Mouse (Mus musculus): ENCODE data around the gene Pdgfb. TPM values are rescaled to one million over a fixed set of nuclear protein-coding genes. Genes with fewer than 3 reads are reported as not detected.

The Pdgfb gene
- polyA plus RNA-seq (2014; fragmentation: Illumina TruSeq; extraction: RNeasy Lipid Tissue Mini Kit (QIAGEN cat#74804); ENCODE audit: low read depth, low replicate concordance): 32.2 TPM

DNA sequence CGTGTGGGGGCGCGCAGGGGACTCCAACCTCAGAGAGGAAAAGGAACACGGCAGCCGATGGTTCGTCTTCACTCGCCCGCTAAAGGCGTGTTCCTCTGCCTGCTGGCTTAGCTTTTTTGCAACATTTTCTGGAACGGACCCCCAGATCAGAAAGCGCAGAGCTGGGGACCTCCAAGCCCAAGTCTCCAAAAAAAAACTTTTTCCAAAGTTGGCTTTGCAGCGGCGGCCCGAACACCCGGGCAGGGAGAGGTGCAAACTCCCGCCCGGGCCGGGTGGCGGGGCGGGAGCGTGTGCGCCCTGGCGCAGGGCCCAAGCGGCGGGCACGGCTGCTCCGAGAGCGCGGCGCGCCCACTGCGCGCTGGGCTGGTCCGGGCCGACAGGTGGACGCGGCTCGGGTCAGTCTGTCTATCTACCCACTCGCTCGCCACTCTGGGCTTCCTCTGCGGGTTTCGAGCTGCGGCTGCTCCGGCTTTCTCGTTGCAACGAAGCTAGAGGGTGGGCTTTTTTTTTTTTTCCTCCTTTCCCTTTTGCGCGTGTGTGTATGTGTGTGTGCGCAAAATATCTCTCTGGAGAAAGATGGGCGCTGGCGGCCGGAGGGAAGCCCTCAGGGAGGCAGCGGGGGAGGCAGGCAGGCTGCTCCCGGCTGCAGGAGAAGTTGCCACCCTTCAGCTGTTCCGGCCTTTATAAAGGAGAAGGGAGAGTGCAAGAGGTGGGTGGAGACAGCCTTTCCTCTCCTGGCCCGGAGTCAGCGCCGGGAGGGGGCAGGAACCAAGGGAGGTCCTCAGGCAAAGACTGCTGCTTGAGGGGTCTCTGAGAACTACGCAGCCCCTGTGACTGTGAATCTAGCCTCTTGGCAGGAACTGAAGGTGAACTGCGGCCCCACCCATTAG lies at the start of gene Pdgfb:
Gene Pdgfb (minus strand): TSS at position 657 of the 890 bp plus-strand sequence.

DNA sequence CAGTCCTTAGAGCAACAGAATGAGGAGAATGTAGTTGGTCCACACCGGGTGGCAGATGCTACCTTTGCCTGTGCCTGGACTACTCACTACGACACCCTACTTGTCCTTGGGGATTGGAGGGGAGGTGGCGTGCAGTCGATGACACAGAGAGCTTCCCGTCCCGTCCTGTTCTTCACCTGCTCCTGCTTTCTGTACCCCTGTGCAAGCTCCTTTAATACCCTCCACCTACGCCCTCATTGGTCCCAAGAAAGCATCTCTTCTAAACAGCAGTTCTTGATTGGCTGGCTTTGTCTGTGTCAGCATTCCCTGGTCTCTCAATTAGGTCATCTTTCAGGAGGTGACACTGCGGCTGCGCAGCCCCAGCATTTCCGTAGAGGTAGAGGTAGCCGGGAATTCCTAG lies 43.8 kb downstream of the Pdgfb start, which contains the start of gene Cbx7:
Gene Cbx7 (minus strand): TSS at position 180 of the 400 bp plus-strand sequence.

Other genes starting within 250 kb of the Pdgfb start
- 29.7 TPM for gene Dnal4, start 237.1 kb downstream of the Pdgfb start, polyA plus RNA-seq (2014; fragmentation: Illumina TruSeq; extraction: RNeasy Lipid Tissue Mini Kit (QIAGEN cat#74804); ENCODE audit: low read depth, low replicate concordance)
- gene Nptxr, start 210.2 kb downstream of the Pdgfb start, polyA plus RNA-seq (2014; fragmentation: Illumina TruSeq; extraction: RNeasy Lipid Tissue Mini Kit (QIAGEN cat#74804); ENCODE audit: low read depth, low replicate concordance): 1.7 TPM
- gene Npcd, start 180.7 kb downstream of the Pdgfb start, polyA plus RNA-seq (2014; fragmentation: Illumina TruSeq; extraction: RNeasy Lipid Tissue Mini Kit (QIAGEN cat#74804); ENCODE audit: low read depth, low replicate concordance): not detected
- gene Cbx6, start 180.3 kb downstream of the Pdgfb start, polyA plus RNA-seq (2014; fragmentation: Illumina TruSeq; extraction: RNeasy Lipid Tissue Mini Kit (QIAGEN cat#74804); ENCODE audit: low read depth, low replicate concordance): 16.9 TPM
- gene Apobec3, start 123.3 kb downstream of the Pdgfb start, polyA plus RNA-seq (2014; fragmentation: Illumina TruSeq; extraction: RNeasy Lipid Tissue Mini Kit (QIAGEN cat#74804); ENCODE audit: low read depth, low replicate concordance): 7.9 TPM
- 30.0 TPM for gene Cbx7, start 43.9 kb downstream of the Pdgfb start, polyA plus RNA-seq (2014; fragmentation: Illumina TruSeq; extraction: RNeasy Lipid Tissue Mini Kit (QIAGEN cat#74804); ENCODE audit: low read depth, low replicate concordance)
- 116 TPM for gene Syngr1, start 76.4 kb upstream of the Pdgfb start, polyA plus RNA-seq (2014; fragmentation: Illumina TruSeq; extraction: RNeasy Lipid Tissue Mini Kit (QIAGEN cat#74804); ENCODE audit: low read depth, low replicate concordance)
- gene Rpl3, start 76.9 kb upstream of the Pdgfb start, polyA plus RNA-seq (2014; fragmentation: Illumina TruSeq; extraction: RNeasy Lipid Tissue Mini Kit (QIAGEN cat#74804); ENCODE audit: low read depth, low replicate concordance): 294 TPM
- gene Tab1, start 118.2 kb upstream of the Pdgfb start, polyA plus RNA-seq (2014; fragmentation: Illumina TruSeq; extraction: RNeasy Lipid Tissue Mini Kit (QIAGEN cat#74804); ENCODE audit: low read depth, low replicate concordance): 19.5 TPM
- gene Mgat3, start 158.7 kb upstream of the Pdgfb start, polyA plus RNA-seq (2014; fragmentation: Illumina TruSeq; extraction: RNeasy Lipid Tissue Mini Kit (QIAGEN cat#74804); ENCODE audit: low read depth, low replicate concordance): 2.9 TPM
- gene Mief1, start 219.0 kb upstream of the Pdgfb start, polyA plus RNA-seq (2014; fragmentation: Illumina TruSeq; extraction: RNeasy Lipid Tissue Mini Kit (QIAGEN cat#74804); ENCODE audit: low read depth, low replicate concordance): 13.3 TPM
- gene AC140267.1, start 220.9 kb upstream of the Pdgfb start, polyA plus RNA-seq (2014; fragmentation: Illumina TruSeq; extraction: RNeasy Lipid Tissue Mini Kit (QIAGEN cat#74804); ENCODE audit: low read depth, low replicate concordance): not detected
- gene Atf4, start 240.2 kb upstream of the Pdgfb start, polyA plus RNA-seq (2014; fragmentation: Illumina TruSeq; extraction: RNeasy Lipid Tissue Mini Kit (QIAGEN cat#74804); ENCODE audit: low read depth, low replicate concordance): 104 TPM
- 20.4 TPM for gene Rps19bp1, start 249.3 kb upstream of the Pdgfb start, polyA plus RNA-seq (2014; fragmentation: Illumina TruSeq; extraction: RNeasy Lipid Tissue Mini Kit (QIAGEN cat#74804); ENCODE audit: low read depth, low replicate concordance)